Mouse (Mus musculus) kidney, adult 2 months (tissue): ENCODE results near the gene Pradc1. TPM values are rescaled to one million over a fixed set of nuclear protein-coding genes. Genes with fewer than 3 reads are reported as not detected.
"Not testable (repeated sequence)": the region's sequence is repeated elsewhere in the genome, so short reads cannot be mapped to it uniquely, and the experiment has no call there.

Experiments used
- DNase-seq: peaks from one replicate; pipeline ENCODE4 v3.0.0; 2021
- H3K27ac ChIP-seq: fragments of 200-500 bp; 2 replicates; pipeline ENCODE4 v1.5.1; 2012; ENCODE audit warnings: low read depth, low read length, control low read depth, inconsistent platforms; ENCODE audit not compliant: insufficient read depth
- H3K27me3 ChIP-seq: fragments of 200-500 bp; replicated peaks from 2 replicates; pipeline ENCODE4 v1.6.1; 2012; ENCODE audit warnings: mild to moderate bottlenecking, moderate library complexity, low read length, inconsistent platforms; ENCODE audit not compliant: control insufficient read depth, insufficient read depth
- H3K36me3 ChIP-seq: fragments of 200-500 bp; 2 replicates; pipeline ENCODE4 v1.6.1; 2012; ENCODE audit warnings: mild to moderate bottlenecking, moderate library complexity, low read length, inconsistent platforms; ENCODE audit not compliant: control insufficient read depth, insufficient read depth
- H3K4me1 ChIP-seq: fragments of 200-500 bp; 2 replicates; pipeline ENCODE4 v1.6.1; 2011; ENCODE audit warnings: low read length; ENCODE audit not compliant: control insufficient read depth, insufficient read depth
- H3K4me3 ChIP-seq: fragments of 200-500 bp; 2 replicates; pipeline ENCODE4 v1.5.1; 2011; ENCODE audit warnings: mild to moderate bottlenecking, low read depth, low read length, control low read depth; ENCODE audit not compliant: insufficient read depth
- CTCF ChIP-seq: fragments of 200-500 bp; conservative IDR thresholded peaks from 2 replicates; pipeline ENCODE4 v1.5.1; 2011; ENCODE audit warnings: low read depth, mild to moderate bottlenecking, control low read depth, low read length, moderate library complexity, mixed read lengths; ENCODE audit not compliant: insufficient read depth, insufficient read length
- POLR2A ChIP-seq: fragments of 200-500 bp; IDR thresholded peaks from one replicate; pipeline ENCODE4 v1.6.1; 2011; ENCODE audit warnings: low read depth, low read length, control low read depth
- WGBS: fragments of 180-500 bp; shearing (Covaris S2); methylation state at CpG from one replicate; pipeline ENCODE4 v1.1.7; 2018; 5-methylcytosine and 5-hydroxymethylcytosine counted together
- polyA plus RNA-seq: library from polyadenylated mRNA; depleted of rRNA; stranded (reverse); fragments of >200 nt; gene quantifications from 2 replicates; pipeline ENCODE4 v1.2.3, GENCODE M21; 2012

Gene Pradc1
- polyA plus RNA-seq, 1 experiment: 27.7 TPM

GRCm38 (mm10) chr6:85452411-85452665 is 568 bp upstream of the Pradc1 start:
- H3K27me3 ChIP-seq: no peaks in the 10 kb centered on the region
- under 1% methylated on average over 15 of the region's 15 CpGs for WGBS
- no peaks in the 10 kb centered on the region for H3K36me3 ChIP-seq
- H3K4me3 ChIP-seq: peak overlapping the region; percentile 92
- no peak for DNase-seq
- H3K27ac ChIP-seq: peak overlapping the region; percentile 63
- TF ChIP-seq POLR2A (no peak), CTCF (no peak)
- H3K4me1 ChIP-seq: peaks cover 7% of the 10 kb centered on the region

- H3K27ac ChIP-seq: peak within 1 kb of the TSS; percentile 95
- H3K4me1 ChIP-seq: peaks cover 6% of the 10 kb centered on the region
- no peaks in the 10 kb centered on the region for H3K27me3 ChIP-seq
- TF ChIP-seq CTCF: peak; percentile 53
- no peak for TF ChIP-seq POLR2A
- peak within 1 kb of the TSS; percentile 92 for H3K4me3 ChIP-seq
- 2% methylated on average over 96 of the region's 96 CpGs for WGBS
- H3K36me3 ChIP-seq: no peaks in the 10 kb centered on the region
- DNase-seq: peak; percentile 100
Observed at GRCm38 (mm10) chr6:85450697-85451663, 790 bp downstream of the Pradc1 start, which contains the start of gene Cct7. TSS of gene Cct7 (plus strand) at chr6:85451514.

- WGBS: 55% methylated on average over 1 of the region's 1 CpGs
- not testable (repeated sequence) for H3K4me3 ChIP-seq
Observed at GRCm38 (mm10) chr6:85450140-85450539, 1.6 kb downstream of the Pradc1 start.

GRCm38 (mm10) chr6:85447351-85447750 is 4.4 kb downstream of the Pradc1 start:
- Histone ChIP-seq H3K27me3 (no peaks in the 10 kb centered on the region), H3K36me3 (no peaks in the 10 kb centered on the region), H3K4me1 (no peaks in the 10 kb centered on the region), H3K27ac (no peak overlapping the region), H3K4me3 (no peak overlapping the region)
- no peak for TF ChIP-seq POLR2A
- no peak for TF ChIP-seq CTCF
- 86% methylated on average over 6 of the region's 6 CpGs for WGBS
- DNase-seq: no peak

More at GRCm38 (mm10) chr6:85450140-85450539, 1.6 kb downstream of the Pradc1 start:
- DNase-seq, H3K27me3 ChIP-seq, H3K36me3 ChIP-seq, H3K27ac ChIP-seq, H3K4me1 ChIP-seq: not testable (repeated sequence)

GRCm38 (mm10) chr6:85445286-85445685 is 6.5 kb downstream of the Pradc1 start:
- H3K4me1 ChIP-seq: no peaks in the 10 kb centered on the region
- no peak for DNase-seq
- no peaks in the 10 kb centered on the region for H3K36me3 ChIP-seq
- TF ChIP-seq CTCF: no peak
- TF ChIP-seq POLR2A: no peak
- whole genome bisulfite sequencing: 60% methylated on average over 5 of the region's 5 CpGs
- H3K4me3 ChIP-seq: no peak overlapping the region
- no peak overlapping the region for H3K27ac ChIP-seq
- no peaks in the 10 kb centered on the region for H3K27me3 ChIP-seq

- H3K27ac ChIP-seq: no peak overlapping the region
- no peak overlapping the region for H3K4me3 ChIP-seq
Observed at GRCm38 (mm10) chr6:85444266-85444965, 7.4 kb downstream of the Pradc1 start.

More at GRCm38 (mm10) chr6:85444266-85444965, 7.4 kb downstream of the Pradc1 start:
- H3K36me3 ChIP-seq: no peaks in the 10 kb centered on the region
- no peak for DNase-seq
- H3K27me3 ChIP-seq: no peaks in the 10 kb centered on the region
- 81% methylated on average over 8 of the region's 8 CpGs for WGBS
- no peaks in the 10 kb centered on the region for H3K4me1 ChIP-seq
- TF ChIP-seq POLR2A: no peak
- TF ChIP-seq CTCF: no peak
